Mouse (Mus musculus) ES-E14 (cell line): ENCODE results near the gene Shc1. TPM values are rescaled to one million over a fixed set of nuclear protein-coding genes. Genes with fewer than 3 reads are reported as not detected.
A peak's percentile ranks its signal among the peaks of the same experiment; 100 is the strongest.

Source experiments
- DNase-seq: peaks from one replicate; pipeline ENCODE4 v3.0.0-alpha.2; 2013; ENCODE audit warnings: low read depth, low spot score
- H3K27ac ChIP-seq: 2 replicates; pipeline ENCODE4 v1.5.1; 2012; ENCODE audit warnings: low read depth, mild to moderate bottlenecking, low read length, moderate library complexity, mixed read lengths; ENCODE audit not compliant: poor library complexity, insufficient read depth, severe bottlenecking
- H3K36me3 ChIP-seq: 2 replicates; pipeline ENCODE4 v1.6.1; 2012; ENCODE audit warnings: mild to moderate bottlenecking, low read length, moderate library complexity, mixed read lengths; ENCODE audit not compliant: control insufficient read depth, poor library complexity, insufficient read depth, severe bottlenecking
- H3K4me1 ChIP-seq, 2 experiments: fragments of 150-350 bp in 1 of 2; sonication (generic) in 1 of 2; 2 replicates each; pipeline ENCODE4 v1.6.1; 2012; ENCODE audit warnings: low read length in 2 of 2, mild to moderate bottlenecking in 1 of 2, mixed read lengths in 1 of 2; ENCODE audit not compliant: control insufficient read depth in 2 of 2, insufficient read depth in 2 of 2, poor library complexity in 1 of 2
- H3K4me3 ChIP-seq, 2 experiments: fragments of 150-350 bp in 1 of 2; sonication (generic) in 1 of 2; 2 replicates each; pipeline ENCODE4 v1.5.1; 2012; ENCODE audit warnings: low read length in 2 of 2, low read depth in 1 of 2, mild to moderate bottlenecking in 1 of 2, mixed read lengths in 1 of 2; ENCODE audit not compliant: insufficient read depth in 1 of 2, poor library complexity in 1 of 2, severe bottlenecking in 1 of 2
- H3K9ac ChIP-seq: 2 replicates; pipeline ENCODE4 v1.6.1; 2012; ENCODE audit warnings: low read depth, mild to moderate bottlenecking, low read length, mixed read lengths; ENCODE audit not compliant: poor library complexity, insufficient read depth, severe bottlenecking
- H3K9me3 ChIP-seq: fragments of 150-350 bp; sonication (generic); 2 replicates; pipeline ENCODE4 v1.6.1; 2012; ENCODE audit warnings: low read depth, mild to moderate bottlenecking, low read length; ENCODE audit not compliant: control insufficient read depth, insufficient read depth
- CHD2 ChIP-seq: IDR thresholded peaks from 2 replicates; pipeline ENCODE4 v1.6.1; 2014; ENCODE audit warnings: mild to moderate bottlenecking, low read depth, low read length, inconsistent platforms
- HCFC1 ChIP-seq: IDR thresholded peaks from 2 replicates; pipeline ENCODE4 v1.6.1; 2012; ENCODE audit warnings: low read length, inconsistent platforms, borderline replicate concordance; ENCODE audit not compliant: insufficient read depth
- MAFK ChIP-seq: IDR thresholded peaks from 2 replicates; pipeline ENCODE4 v1.6.1; 2014; ENCODE audit warnings: mild to moderate bottlenecking, low read depth, low read length, inconsistent platforms; ENCODE audit not compliant: insufficient read depth
- ZC3H11A ChIP-seq: IDR thresholded peaks from 2 replicates; pipeline ENCODE4 v1.6.1; 2012; ENCODE audit warnings: low read depth, mild to moderate bottlenecking, inconsistent platforms, low read length, borderline replicate concordance
- ZNF384 ChIP-seq: IDR thresholded peaks from 2 replicates; pipeline ENCODE4 v1.6.1; 2012; ENCODE audit warnings: low read depth, low read length, inconsistent platforms
- in situ Hi-C, 2 experiments: fragments of 600-800 bp; cut with MboI; formaldehyde crosslinking; loops; one replicate each; pipeline ENCODE4 v1.15.1; 2025; ENCODE audit warnings: low sequenced_read_pairs in 2 of 2, inconsistent platforms in 1 of 2; ENCODE audit not compliant: unreplicated experiment in 2 of 2
- total RNA-seq: library from RNA; depleted of rRNA; stranded (reverse); fragments of 300-350 nt; gene quantifications from 2 replicates; pipeline ENCODE4 v1.2.3, GENCODE M21; 2012

Gene Shc1
- total RNA-seq, 1 experiment: 72.0 TPM

- Histone ChIP-seq H3K36me3 (peaks cover 17% of the 10 kb centered on the region; the same call in 1 of the 2 replicates), H3K4me1 (peaks cover 6 to 60% of the 10 kb centered on the region in 2 experiments), H3K9ac (no peak overlapping the region), H3K27ac (peak overlapping the region; percentile 90), H3K4me3 (peak overlapping the region in 1 of 2 experiments; percentile 13; a peak in 1 of 4 replicates), H3K9me3 (no peaks in the 10 kb centered on the region)
- in situ Hi-C loops: no loop called here
- TF ChIP-seq ZC3H11A (no peak), CHD2 (no peak), HCFC1 (no peak), MAFK (no peak), ZNF384 (no peak)
- peak; percentile 72 for DNase-seq
Measured at GRCm38 (mm10) chr3:89382033-89382882, 36.0 kb upstream of the Shc1 start.

DNA sequence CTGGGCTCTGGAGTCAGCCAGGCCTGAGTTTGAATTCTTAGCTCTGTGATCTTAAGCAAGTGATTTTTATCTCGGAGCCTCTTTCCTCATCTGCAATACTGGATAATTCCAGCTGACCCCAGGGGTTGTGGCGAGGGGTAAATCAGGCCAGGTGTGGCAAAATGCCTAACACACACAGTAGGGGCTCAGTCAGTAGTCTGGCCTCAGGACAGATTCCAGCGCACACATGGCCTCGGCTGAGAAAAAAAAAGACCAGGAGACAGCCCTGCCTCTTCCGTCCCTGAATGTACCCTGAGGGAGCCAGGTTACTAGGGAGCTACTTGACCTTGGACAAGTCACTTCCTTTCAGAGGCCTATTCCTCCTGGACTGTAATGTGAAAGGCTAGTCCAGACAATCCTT, 35.3 kb upstream of the Shc1 start:
- H3K9me3 ChIP-seq: no peaks in the 10 kb centered on the region
- H3K4me1 ChIP-seq: peaks cover 5 to 63% of the 10 kb centered on the region in 2 experiments
- H3K4me3 ChIP-seq: peak overlapping the region in 1 of 2 experiments; percentile 5; a peak in 1 of 4 replicates
- TF ChIP-seq ZC3H11A (no peak), ZNF384 (peak; percentile 74)
- in situ Hi-C loops: no loop called here
- H3K9ac ChIP-seq: no peak overlapping the region
- H3K36me3 ChIP-seq: peaks cover 15% of the 10 kb centered on the region; the same call in 1 of the 2 replicates
- H3K27ac ChIP-seq: peak overlapping the region; percentile 90
- peak; percentile 63 for DNase-seq

GRCm38 (mm10) chr3:89383651-89384255, 34.5 kb upstream of the Shc1 start:
- in situ Hi-C loops: no loop called here
- Histone ChIP-seq H3K9me3 (no peaks in the 10 kb centered on the region), H3K4me3 (no peak overlapping the region), H3K4me1 (peaks cover 4 to 69% of the 10 kb centered on the region in 2 experiments), H3K27ac (peak overlapping the region; percentile 90), H3K36me3 (peaks cover 15% of the 10 kb centered on the region; the same call in 1 of the 2 replicates), H3K9ac (no peak overlapping the region)
- TF ChIP-seq CHD2 (no peak), MAFK (no peak), HCFC1 (no peak), ZC3H11A (no peak), ZNF384 (no peak)
- DNase-seq: no peak

GRCm38 (mm10) chr3:89384331-89385076, 33.7 kb upstream of the Shc1 start:
- Histone ChIP-seq H3K9ac (no peak overlapping the region), H3K27ac (no peak overlapping the region), H3K9me3 (no peaks in the 10 kb centered on the region), H3K4me3 (no peak overlapping the region), H3K4me1 (peaks cover 2 to 68% of the 10 kb centered on the region in 2 experiments; a peak in 3 of 4 replicates), H3K36me3 (peaks cover 11% of the 10 kb centered on the region; the same call in 1 of the 2 replicates)
- DNase-seq: no peak
- no peak for TF ChIP-seq ZNF384
- no peak for TF ChIP-seq ZC3H11A
- TF ChIP-seq MAFK: no peak
- TF ChIP-seq HCFC1: no peak
- TF ChIP-seq CHD2: no peak
- in situ Hi-C loops: no loop called here
